Mouse (Mus musculus): ENCODE data around the gene Lipe. TPM values are rescaled to one million over a fixed set of nuclear protein-coding genes. Genes with fewer than 3 reads are reported as not detected.

Gene Lipe
- total and polyA plus RNA-seq, 2 experiments from 2014 or later = 6.9 to 11.6 TPM

GRCm38 (mm10) chr7:25385850-25386555, 12.5 kb downstream of the Lipe start:
- no peak for ATAC-seq (ENCODE audit: low FRiP score)
- Histone ChIP-seq H3K36me3 (ENCODE audit: insufficient read depth, low read length) (peaks cover 60% of the 10 kb centered on the region), H3K4me1 (ENCODE audit: insufficient read depth, low read length) (no peaks in the 10 kb centered on the region), H3K27me3 (ENCODE audit: insufficient read depth, low read length) (no peaks in the 10 kb centered on the region), H3K4me2 (ENCODE audit: low read depth, low read length, poor library complexity, severe bottlenecking) (no peak overlapping the region), H3K4me3 (ENCODE audit: low read depth, low read length) (no peak overlapping the region), H3K9ac (replicated peaks; ENCODE audit: low read length, poor library complexity, severe bottlenecking) (no peak overlapping the region), H3K9me3 (ENCODE audit: low read length) (no peaks in the 10 kb centered on the region), H3K27ac (ENCODE audit: low read depth, low read length) (peak overlapping the region; percentile 47)
- DNase-seq (ENCODE audit: low spot score) = peak; percentile 63
- WGBS = 79% methylated on average over 12 of the region's 12 CpGs
- TF ChIP-seq CTCF (IDR thresholded peaks at IDR 0.05) = no peak

DNA sequence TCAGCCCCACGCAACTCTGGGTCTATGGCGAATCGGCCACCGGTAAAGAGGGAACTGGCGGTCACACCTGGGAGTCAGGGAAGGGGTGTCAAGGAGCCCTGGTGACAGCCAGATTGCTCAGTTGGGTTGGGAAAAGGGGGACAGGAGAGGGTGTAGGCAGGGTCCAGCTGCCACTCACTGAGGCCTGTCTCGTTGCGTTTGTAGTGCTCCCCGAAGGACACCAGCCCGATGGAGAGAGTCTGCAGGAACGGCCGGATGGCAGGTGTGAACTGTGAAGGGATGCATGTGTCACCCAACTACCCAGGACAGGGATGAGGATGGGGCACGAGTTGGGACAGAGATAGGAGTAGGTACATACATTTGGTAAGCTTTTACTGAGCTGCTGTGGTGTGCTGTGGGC, 13.3 kb downstream of the Lipe start:
- DNase-seq (ENCODE audit: low spot score) (no peak), ATAC-seq (ENCODE audit: low FRiP score) (no peak)
- Histone ChIP-seq H3K9me3 (ENCODE audit: low read length) (no peaks in the 10 kb centered on the region), H3K4me2 (ENCODE audit: low read depth, low read length, poor library complexity, severe bottlenecking) (no peak overlapping the region), H3K9ac (replicated peaks; ENCODE audit: low read length, poor library complexity, severe bottlenecking) (no peak overlapping the region), H3K27me3 (ENCODE audit: insufficient read depth, low read length) (no peaks in the 10 kb centered on the region), H3K4me1 (ENCODE audit: insufficient read depth, low read length) (no peaks in the 10 kb centered on the region), H3K4me3 (ENCODE audit: low read depth, low read length) (no peak overlapping the region), H3K27ac (ENCODE audit: low read depth, low read length) (no peak overlapping the region), H3K36me3 (ENCODE audit: insufficient read depth, low read length) (peaks cover 60% of the 10 kb centered on the region)
- WGBS = 96% methylated on average over 12 of the region's 12 CpGs
- TF ChIP-seq CTCF (IDR thresholded peaks at IDR 0.05) = no peak

GRCm38 (mm10) chr7:25384818-25385217, 13.7 kb downstream of the Lipe start:
- WGBS = 93% methylated on average over 9 of the region's 9 CpGs
- Histone ChIP-seq H3K27ac (ENCODE audit: low read depth, low read length) (no peak overlapping the region), H3K4me3 (ENCODE audit: low read depth, low read length) (no peak overlapping the region), H3K27me3 (ENCODE audit: insufficient read depth, low read length) (no peaks in the 10 kb centered on the region), H3K4me2 (ENCODE audit: low read depth, low read length, poor library complexity, severe bottlenecking) (no peak overlapping the region), H3K9ac (replicated peaks; ENCODE audit: low read length, poor library complexity, severe bottlenecking) (no peak overlapping the region), H3K4me1 (ENCODE audit: insufficient read depth, low read length) (no peaks in the 10 kb centered on the region), H3K36me3 (ENCODE audit: insufficient read depth, low read length) (peaks cover 60% of the 10 kb centered on the region), H3K9me3 (ENCODE audit: low read length) (no peaks in the 10 kb centered on the region)
- TF ChIP-seq CTCF (IDR thresholded peaks at IDR 0.05) = no peak
- DNase-seq (ENCODE audit: low spot score) = no peak
- ATAC-seq (ENCODE audit: low FRiP score) = no peak

GRCm38 (mm10) chr7:25384318-25384717, 14.2 kb downstream of the Lipe start:
- WGBS = 93% methylated on average over 13 of the region's 13 CpGs
- peaks cover 60% of the 10 kb centered on the region for H3K36me3 ChIP-seq (ENCODE audit: insufficient read depth, low read length)
- no peak overlapping the region for H3K4me3 ChIP-seq (ENCODE audit: low read depth, low read length)
- no peaks in the 10 kb centered on the region for H3K27me3 ChIP-seq (ENCODE audit: insufficient read depth, low read length)
- H3K27ac ChIP-seq (ENCODE audit: low read depth, low read length) = no peak overlapping the region
- no peak for ATAC-seq (ENCODE audit: low FRiP score)
- no peak overlapping the region for H3K4me2 ChIP-seq (ENCODE audit: low read depth, low read length, poor library complexity, severe bottlenecking)
- H3K9me3 ChIP-seq (ENCODE audit: low read length) = no peaks in the 10 kb centered on the region
- TF ChIP-seq CTCF (IDR thresholded peaks at IDR 0.05) = no peak
- DNase-seq (ENCODE audit: low spot score) = no peak
- H3K9ac ChIP-seq (replicated peaks; ENCODE audit: low read length, poor library complexity, severe bottlenecking) = no peak overlapping the region
- no peaks in the 10 kb centered on the region for H3K4me1 ChIP-seq (ENCODE audit: insufficient read depth, low read length)

DNA sequence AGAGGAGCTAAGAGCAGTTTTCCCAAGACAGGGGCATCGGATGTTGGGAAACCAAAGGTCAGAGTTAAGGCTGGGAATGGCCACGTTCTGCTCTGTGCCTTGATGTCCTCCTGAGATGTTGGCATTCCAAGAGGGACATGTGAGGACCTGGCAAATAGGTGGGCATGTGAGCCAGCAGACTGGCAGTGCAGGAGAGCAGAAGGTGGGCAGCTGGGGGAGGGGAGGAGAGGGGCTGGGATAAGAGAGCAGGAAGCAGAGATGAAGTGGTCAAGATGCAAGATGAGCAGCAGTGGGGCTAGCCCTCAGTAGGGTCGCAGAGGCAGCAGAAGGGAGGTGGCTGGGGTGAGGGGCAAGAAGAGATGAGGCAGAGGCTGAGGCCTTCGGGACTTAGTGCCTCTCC, 14.6 kb downstream of the Lipe start:
- Histone ChIP-seq H3K4me2 (ENCODE audit: low read depth, low read length, poor library complexity, severe bottlenecking) (no peak overlapping the region), H3K27me3 (ENCODE audit: insufficient read depth, low read length) (no peaks in the 10 kb centered on the region), H3K9me3 (ENCODE audit: low read length) (no peaks in the 10 kb centered on the region), H3K9ac (replicated peaks; ENCODE audit: low read length, poor library complexity, severe bottlenecking) (no peak overlapping the region), H3K4me1 (ENCODE audit: insufficient read depth, low read length) (no peaks in the 10 kb centered on the region), H3K36me3 (ENCODE audit: insufficient read depth, low read length) (peaks cover 58% of the 10 kb centered on the region), H3K4me3 (ENCODE audit: low read depth, low read length) (no peak overlapping the region), H3K27ac (ENCODE audit: low read depth, low read length) (no peak overlapping the region)
- ATAC-seq (ENCODE audit: low FRiP score) (no peak), DNase-seq (ENCODE audit: low spot score) (no peak)
- TF ChIP-seq CTCF (IDR thresholded peaks at IDR 0.05) = no peak
- 85% methylated on average over 4 of the region's 4 CpGs for WGBS

GRCm38 (mm10) chr7:25383385-25383784, 15.1 kb downstream of the Lipe start:
- no peaks in the 10 kb centered on the region for H3K27me3 ChIP-seq (ENCODE audit: insufficient read depth, low read length)
- no peak overlapping the region for H3K9ac ChIP-seq (replicated peaks; ENCODE audit: low read length, poor library complexity, severe bottlenecking)
- WGBS = 90% methylated on average over 7 of the region's 7 CpGs
- ATAC-seq (ENCODE audit: low FRiP score) (no peak), DNase-seq (ENCODE audit: low spot score) (no peak)
- H3K4me2 ChIP-seq (ENCODE audit: low read depth, low read length, poor library complexity, severe bottlenecking) = no peak overlapping the region
- peaks cover 53% of the 10 kb centered on the region for H3K36me3 ChIP-seq (ENCODE audit: insufficient read depth, low read length)
- no peaks in the 10 kb centered on the region for H3K4me1 ChIP-seq (ENCODE audit: insufficient read depth, low read length)
- no peaks in the 10 kb centered on the region for H3K9me3 ChIP-seq (ENCODE audit: low read length)
- H3K4me3 ChIP-seq (ENCODE audit: low read depth, low read length) = no peak overlapping the region
- no peak overlapping the region for H3K27ac ChIP-seq (ENCODE audit: low read depth, low read length)
- no peak for TF ChIP-seq CTCF (IDR thresholded peaks at IDR 0.05)

All from midbrain, postnatal 0 days (tissue).